Mouse (Mus musculus) adrenal gland, adult 18-20 months (tissue): ENCODE data around the gene Cd101. TPM values are rescaled to one million over a fixed set of nuclear protein-coding genes. Genes with fewer than 3 reads are reported as not detected.

Source experiments
- DNase-seq, 2 experiments: peaks; one replicate each; pipeline ENCODE4 v3.0.0; 2021 to 2022; ENCODE audit warnings: low spot score in 2 of 2
- total RNA-seq, 2 experiments: library from RNA; stranded (reverse); gene quantifications; 1 replicate in 1 of 2; 2 replicates in 1 of 2; pipeline ENCODE4 v1.2.3; 2021

Gene Cd101
- total RNA-seq, 2 experiments from 2014 or later = 0.10 TPM; not detected in 1

DNA sequence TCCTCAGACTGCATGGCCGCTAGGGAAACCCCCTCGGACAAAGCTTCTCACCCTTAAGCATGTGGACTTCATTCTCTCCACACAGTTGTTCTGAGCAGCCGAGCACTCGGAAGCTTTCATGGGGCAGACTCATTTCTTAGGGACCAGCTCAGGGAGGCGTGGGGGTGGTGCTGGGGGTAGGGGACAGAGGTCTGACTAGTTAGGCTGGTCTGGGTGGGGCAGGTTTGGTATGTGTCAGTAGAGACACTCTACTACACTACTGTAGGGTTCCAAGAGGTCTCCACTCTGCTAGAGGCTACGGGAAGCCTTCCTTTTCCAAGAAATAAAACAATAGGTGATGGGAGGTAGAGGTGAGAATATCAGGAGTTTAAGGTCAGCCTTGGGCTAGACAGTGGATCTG lies 15.3 kb upstream of the Cd101 start:
- no peak for DNase-seq

DNA sequence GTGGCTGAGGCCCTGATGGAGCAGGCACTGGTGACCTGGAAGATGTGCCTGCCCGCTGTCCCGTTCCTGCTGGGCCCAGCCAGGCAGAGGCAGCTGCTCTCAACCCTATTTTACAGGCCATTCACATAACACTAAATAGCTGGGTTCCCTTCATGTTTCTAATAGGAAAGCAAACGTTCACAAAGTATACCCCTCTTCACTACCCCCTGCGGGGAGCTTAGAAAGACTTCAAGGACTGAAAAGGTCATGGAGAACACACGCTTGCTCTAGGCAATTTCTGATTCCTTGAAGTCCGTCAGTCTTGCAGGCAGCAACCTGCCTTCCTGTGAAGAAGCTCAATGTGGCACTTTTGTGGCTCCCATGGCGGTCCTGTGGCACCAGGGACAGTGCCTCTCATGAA lies 12.6 kb upstream of the Cd101 start:
- no peak for DNase-seq

DNA sequence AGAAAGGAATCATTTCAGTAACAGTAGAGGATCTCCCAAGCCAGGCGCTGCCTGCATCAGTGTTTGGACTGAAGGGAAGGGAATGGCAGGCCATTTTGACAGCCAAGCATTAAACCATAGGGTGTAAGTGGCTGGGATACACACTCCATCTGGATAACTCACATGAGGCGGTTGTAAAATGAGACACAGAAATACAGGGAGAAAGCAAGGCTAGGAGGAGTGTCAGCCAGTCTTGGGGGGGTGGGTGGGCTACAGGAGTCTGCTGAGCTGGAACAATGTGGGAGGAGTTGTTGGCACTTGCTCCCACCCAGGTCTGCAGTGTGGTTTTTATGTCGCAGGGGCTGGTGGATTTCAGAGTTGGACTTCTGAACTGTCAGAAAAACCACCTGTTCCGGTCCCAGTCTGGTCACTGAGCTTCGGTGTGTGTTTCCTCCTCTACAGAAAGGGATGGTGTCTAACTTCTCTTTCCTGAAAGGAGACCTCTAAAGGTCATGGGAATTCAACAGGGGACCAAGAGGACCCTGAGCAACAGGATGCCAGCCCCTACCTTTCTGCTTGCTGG lies 8.7 kb upstream of the Cd101 start:
- DNase-seq = no peak

DNA sequence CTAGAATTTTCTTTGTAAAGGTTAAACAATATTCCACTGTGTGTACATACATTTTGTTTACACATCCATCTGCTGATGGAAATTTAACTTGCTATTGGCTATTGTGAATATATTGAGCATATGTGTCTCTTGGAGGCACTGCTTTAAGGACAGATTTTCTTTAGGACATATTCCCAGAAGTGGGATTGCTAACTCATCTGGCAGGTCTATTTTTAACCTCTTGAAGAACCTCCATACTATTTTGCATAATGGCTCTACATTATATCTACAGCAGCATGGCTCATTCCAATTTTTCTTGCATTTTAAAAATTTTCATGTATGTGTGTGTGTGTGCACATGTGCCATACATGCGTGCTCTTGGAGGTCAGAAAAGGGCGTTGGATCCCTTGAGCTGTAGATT lies 6.6 kb upstream of the Cd101 start:
- DNase-seq = no peak

DNA sequence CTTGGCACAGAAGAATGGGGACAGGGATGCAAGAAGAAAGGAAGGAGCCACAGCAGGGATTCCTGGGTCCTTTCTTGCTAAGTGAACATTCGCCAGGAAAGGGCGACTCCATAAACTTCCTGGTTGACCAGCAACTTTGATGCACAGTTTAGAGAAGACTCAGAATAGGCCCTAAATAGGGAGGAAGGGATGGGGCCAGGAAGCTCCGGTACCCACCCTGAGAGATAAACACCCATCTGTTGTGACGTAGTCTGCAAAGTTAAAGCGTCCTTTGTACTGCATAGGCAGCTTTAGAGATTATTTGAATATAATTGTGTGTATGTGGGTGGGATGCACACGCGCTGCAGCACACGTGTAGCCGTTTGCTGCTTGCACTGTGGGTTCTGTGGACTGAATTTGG lies 5.2 kb upstream of the Cd101 start:
- DNase-seq = no peak

DNA sequence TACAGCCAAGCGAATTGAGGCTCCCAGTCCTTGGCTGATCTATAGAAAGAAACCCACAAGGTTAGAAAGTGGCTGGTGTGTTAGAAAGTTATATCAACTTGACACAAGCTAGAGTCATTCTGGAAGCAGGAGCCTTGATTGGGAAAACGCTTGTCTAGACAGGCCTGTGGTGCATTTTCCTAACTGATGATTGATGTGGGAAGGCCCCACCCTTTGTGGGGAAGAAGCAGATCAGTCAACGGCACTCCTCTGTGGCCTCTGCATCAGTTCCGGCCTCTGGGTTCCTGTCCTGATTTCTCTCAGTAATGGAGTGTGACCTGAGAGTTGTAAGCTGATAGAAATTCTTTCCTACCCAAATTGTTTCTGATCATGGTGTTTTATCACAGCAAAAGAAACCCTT lies 4.3 kb upstream of the Cd101 start:
- no peak for DNase-seq

DNA sequence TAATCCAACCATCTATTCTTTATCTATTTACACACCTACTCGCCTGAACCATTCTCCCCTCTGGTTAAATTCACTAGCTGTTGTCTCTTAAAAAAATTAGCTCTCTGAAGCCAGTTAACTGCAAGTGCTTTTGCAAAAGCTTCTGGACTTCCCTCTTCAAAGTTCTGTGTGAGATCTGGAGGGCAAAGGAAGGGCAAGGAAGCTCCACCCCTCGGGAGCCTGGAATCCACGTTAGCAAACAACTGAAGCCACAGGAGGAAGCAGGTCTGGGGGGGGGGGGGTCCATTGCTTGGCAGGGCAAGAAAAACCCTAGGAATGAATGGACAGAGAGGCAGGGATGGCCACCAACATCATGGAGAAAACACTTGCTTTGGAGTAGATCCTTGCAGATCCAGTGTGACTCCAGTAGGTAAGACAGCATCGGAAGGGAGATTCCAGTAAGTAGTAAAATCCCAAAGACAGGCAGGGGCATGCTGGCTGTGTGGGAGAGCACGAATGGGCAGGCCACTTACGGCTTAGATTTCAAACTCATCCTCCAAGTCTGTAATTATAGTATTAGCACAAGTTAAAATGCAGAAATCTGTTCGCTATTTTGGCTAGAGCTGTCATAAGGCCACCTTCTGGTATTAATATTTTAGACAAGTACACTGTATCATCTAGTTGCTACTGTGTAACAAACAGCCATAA lies 2.2 kb upstream of the Cd101 start:
- no peak for DNase-seq

DNA sequence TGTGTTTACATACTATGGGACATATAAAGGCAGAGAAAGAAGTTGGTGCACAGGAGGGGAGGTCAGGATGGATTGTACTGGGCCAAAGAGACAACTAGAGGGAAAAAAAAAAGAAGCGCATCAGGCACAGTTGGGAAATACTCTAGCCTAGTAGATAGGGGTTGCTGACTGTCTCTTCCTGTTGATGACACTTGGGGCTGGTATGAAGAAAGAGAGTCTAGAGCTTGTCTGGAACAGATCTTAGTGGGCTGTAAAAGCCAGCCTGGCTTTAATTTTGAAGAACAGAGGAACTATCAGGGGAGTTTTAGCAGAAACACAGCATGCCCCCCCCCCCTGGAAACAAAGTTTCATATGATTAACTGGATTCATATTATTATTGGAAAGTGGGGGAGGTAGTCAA lies 1.3 kb upstream of the Cd101 start:
- no peak for DNase-seq

DNA sequence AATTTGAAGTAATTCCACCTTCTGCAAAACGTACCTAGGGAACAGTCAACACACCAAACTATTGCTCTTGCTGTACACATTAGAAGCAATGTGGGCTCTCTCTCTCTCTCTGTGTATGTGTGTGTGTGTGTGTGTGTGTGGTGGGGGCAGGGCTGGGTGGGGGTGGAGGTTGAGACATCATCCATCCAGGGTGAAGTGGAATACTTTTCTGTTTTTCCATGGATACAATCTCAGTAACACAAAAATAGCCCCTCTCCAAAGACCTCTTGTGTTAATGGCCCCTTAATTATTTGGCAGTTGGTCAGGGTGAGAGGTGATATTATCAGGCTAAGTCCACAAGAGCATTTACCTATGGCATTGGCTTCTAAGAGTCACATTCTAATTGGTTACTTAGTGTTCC lies 2.6 kb downstream of the Cd101 start:
- no peak for DNase-seq

DNA sequence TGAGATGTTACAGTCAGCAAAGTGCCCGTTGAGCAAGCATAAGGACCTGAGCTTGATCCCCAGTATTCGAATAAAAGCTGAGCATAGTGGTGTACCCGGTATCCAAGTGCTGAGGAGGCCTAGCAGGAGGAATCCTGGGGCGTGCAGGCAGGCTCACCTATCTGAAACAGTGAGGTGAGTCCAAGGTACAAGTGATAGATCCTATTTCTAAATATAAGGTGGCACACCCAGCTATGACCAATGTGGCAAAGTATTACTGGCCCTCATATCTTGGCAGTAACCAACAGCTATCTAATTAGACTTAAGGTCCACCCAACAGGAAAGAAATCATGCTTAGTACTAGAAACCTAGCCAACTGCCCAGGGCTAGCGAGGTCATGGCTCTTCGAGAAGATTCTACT lies 6.4 kb downstream of the Cd101 start:
- DNase-seq = no peak

DNA sequence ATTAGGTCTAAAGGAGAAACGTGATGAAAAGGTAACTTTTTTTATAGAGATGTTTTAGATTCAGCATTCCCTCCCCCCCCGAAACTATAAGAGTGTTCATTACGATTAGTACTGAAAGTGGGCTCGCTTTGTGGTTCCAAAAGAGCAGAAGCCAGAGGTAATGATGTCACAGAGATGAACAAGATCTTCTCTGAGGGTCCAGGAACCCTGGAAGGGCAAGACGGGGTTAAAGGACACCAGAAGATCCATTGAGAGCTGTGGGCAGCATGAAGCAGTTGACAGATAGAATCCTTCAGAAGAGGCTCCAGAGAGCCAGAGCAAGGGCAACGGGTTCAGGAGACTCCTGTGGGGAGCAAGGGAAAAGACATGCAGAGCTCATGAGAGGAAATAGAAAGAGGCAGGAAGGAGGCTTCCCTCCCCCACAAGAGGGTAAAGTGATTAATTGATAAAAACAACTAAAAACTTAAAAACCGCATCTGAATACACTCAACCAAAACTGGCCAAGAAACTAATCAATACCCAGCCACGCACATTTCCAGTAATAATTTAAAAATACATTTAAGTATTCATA lies 7.8 kb downstream of the Cd101 start:
- no peak for DNase-seq

DNA sequence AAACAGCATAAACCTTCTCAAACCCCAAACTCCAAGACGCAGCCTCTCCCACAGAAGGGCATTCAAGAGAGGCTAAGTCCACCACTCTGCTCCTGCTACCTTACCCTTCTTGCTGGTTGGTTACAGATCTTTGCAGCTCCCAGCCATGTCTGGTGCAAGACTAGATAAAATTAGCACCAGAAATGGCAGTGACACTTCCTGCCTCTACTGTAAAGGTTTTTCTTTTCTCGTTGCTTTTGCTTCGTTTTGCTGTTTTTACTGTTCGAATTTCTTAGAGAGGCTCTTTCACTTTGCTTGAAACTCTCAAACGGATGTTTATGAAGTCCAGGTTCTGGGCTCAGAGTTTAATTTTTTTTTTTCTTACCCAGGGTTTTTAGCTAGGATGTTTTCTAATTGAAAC lies 8.3 kb downstream of the Cd101 start:
- DNase-seq = no peak

DNA sequence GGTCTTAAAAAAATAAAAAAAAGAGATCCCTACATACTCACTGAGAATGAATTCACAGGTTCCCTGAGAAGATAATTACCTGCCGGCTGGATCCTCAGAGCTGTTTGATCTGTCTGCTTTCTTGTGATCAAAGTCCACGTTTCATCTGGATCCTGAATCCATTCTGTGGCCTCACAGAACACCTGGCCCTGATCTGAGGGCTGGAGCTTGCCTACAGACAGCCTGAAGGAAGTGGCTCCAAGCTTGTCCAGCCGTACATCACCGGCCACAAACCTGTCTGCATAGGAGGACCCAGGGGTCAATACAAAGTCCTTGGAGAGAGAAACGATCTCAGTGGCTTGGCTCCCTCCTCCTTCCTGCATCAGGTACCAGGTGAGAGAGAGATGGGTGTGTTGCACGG lies 10.9 kb downstream of the Cd101 start:
- DNase-seq = no peak

DNA sequence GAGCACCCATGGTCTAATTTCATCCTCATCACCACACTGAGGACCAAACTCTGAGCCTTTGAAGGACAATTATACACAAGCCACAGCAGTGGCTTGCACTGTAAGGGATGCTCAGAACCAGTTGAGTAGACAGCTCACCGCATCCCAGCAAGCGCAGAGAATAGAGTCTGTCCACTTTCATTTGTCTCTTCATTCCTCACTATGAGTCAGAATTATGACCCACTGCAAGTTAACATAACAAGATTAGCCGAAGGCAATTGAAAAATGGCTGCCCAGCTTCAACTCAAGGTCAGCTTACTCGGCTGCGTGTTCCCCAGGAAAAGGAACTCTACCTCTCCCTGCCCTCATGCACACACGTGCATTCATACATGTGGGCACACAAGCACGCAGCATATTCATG lies 13.3 kb downstream of the Cd101 start:
- no peak for DNase-seq

DNA sequence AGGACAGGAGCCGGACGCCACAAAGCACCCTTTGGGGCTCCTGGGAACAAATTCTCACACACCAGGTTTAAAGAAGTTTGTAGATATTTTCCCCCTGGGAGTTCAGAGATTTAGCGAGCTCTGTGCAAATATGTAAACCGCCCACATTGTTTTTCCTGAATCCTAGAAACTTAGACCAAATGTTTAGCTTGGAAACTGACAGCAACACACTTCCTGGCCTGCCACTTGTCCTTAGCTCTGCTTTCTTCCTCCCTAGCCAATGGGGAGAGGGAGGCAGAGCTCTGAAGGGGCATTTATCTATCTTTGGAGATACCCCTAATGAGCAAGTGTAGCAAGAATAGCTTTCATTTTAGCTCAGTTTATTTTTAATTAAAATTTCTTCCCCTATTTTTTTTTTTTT lies 14.1 kb downstream of the Cd101 start:
- no peak for DNase-seq

DNA sequence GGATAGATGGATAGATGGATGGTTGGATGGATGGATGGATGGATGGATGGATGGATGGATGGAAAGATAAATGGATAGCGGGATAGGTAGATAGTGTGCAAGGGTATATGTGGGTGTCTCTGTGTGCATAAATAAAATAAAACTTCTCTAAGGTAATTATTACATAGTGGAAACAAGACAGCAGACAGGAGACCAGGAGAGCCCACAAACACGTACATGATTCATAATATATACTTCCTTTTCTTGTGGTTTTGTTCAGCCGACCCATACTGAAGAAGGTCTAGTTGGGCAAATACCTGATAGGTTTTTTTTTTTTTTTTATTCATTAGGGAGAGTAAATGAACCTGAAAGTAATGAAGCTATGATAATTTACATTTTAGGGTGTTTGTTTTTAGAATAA lies 15.8 kb downstream of the Cd101 start:
- no peak for DNase-seq

DNA sequence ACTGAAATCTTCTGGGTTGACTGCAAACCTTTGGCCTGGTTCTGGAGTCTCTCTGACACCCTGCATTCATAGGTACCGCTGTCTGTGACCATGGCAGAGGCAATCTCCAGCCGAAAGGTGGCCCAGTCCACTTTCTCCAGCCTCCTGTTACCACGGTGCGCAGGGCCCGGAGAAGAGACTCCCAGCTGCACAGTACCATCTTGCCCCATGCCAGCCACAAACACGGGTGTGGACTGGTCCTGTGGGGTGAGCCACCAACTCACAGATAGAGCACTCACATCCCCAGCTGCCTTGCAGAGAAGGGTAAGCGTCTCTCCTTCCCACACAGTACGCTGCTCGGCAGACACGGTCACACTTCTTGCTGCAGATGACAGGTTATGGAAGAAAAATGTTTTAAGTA lies 16.4 kb downstream of the Cd101 start:
- no peak for DNase-seq

DNA sequence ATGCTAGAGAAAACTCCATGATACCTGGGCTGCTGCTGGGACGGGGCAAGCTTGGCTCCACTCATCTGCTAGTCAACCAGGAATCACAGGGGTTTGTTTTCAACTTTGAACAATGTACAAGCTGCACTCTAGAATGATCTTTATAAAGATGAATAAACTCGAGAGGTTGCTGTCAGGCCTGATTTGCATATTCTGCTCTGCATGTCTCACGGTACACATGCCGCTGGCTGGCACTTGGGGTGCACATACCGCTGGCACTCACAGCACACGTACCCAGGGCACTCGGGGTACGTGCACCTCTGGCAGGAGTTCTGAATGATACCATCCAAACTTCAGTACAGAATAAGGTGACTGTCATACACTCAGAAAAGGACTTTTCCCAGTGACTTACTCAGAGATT lies 16.8 kb downstream of the Cd101 start:
- DNase-seq = no peak

DNA sequence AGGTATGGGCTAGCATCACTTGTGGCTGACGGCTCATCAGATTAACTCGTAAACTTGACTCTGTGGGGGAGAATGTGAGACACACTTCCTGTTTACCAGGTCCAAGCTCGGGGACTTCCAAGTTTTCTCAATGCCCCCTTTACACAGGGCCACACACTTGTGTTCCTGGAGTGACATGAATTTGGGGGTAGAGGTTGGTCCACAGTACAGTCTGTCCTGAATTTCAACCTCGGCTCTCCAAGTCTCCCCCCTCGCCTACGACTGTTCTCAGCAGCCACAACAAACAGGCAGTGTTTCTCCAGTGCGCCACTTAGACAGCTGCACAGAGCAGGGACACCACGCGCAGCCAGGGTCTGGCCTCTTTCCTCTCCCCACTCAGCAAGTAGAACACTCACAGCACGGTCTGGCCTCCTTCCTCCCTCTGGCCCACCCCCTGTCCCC lies 17.2 kb downstream of the Cd101 start:
- DNase-seq = no peak

DNA sequence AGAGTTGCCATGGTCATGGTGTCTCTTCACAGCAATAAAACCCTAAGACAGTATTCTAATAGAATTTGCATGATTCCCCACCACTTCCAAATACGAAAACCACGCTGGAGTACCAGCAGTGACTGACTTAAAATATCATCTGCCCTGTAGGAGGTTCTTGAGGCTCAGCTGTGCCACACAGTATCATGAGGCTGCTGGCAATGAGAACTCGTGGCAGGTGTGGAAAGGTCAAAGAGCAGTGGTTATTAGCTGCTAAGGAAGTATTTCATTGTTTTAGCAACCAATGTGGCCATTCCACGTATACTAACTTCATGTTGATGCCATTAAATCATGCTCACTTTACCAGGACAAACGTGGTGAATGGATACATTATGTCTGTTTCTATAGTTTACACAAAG lies 18.2 kb downstream of the Cd101 start:
- DNase-seq = no peak

DNA sequence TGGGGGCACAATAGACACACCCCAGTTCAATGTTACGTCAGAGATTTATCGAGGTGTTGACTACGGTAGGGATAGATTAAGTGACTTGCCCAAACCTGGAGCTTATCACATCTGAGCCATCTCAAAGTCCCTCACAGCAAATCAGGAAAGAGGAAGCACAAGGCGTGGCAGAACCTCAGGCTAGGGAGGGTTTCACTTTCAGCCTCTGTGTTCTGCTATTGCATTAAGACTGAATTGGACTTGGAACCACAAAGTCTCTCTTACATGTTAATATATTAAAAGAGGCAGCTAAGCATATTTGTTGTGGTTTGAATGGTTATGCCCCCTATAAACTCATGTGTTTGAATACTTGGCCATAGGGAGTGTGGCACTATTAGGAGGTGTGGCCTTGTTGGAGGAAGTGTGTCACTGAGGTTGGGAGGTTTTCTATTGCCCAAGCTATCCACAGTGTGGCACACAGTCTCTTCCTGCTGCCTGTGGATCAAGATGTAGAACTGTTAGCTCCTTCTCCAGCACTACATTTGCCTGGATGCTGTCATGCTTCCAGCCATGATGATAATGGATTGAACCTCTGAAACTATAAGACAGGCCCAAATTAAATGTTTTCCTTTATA lies 18.7 kb downstream of the Cd101 start:
- DNase-seq = no peak

DNA sequence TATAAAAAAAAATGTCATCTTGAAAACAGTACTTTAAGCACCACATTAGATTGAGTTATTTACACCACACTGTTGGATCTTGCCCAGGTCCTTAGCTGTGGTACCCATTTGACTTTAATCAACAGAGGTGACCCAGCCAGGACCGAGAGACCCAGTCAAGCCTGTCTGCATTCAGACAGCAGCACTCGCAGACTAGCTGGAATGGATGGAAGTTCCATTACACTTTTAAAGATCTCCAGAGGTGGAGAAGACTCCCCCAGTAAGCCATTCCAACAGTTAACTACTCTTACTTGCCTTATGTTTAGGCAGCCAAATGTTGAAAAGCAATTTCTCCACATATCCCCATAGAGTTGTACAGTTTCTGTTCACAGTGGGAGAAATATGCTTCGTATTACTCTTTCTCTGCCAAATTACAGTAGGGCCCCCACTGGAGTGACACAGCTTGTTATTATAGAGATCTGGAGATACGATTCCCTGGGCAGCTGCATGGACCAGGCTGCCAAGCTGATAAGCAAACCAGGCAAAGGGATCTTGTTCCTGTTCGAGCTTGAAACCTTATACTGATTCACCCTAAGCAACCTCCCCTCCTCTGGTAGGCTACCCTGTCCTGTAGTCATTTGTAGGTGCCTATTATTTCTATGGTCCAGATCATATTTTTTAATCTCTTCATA lies 22.1 kb downstream of the Cd101 start:
- no peak for DNase-seq
